Mouse (Mus musculus): ENCODE data around the gene Srsf7.
A peak's percentile ranks its signal among the peaks of the same experiment; 100 is the strongest.
"Not testable (repeated sequence)": the region's sequence is repeated elsewhere in the genome, so short reads cannot be mapped to it uniquely, and the experiment has no call there.

Gene Srsf7

DNA sequence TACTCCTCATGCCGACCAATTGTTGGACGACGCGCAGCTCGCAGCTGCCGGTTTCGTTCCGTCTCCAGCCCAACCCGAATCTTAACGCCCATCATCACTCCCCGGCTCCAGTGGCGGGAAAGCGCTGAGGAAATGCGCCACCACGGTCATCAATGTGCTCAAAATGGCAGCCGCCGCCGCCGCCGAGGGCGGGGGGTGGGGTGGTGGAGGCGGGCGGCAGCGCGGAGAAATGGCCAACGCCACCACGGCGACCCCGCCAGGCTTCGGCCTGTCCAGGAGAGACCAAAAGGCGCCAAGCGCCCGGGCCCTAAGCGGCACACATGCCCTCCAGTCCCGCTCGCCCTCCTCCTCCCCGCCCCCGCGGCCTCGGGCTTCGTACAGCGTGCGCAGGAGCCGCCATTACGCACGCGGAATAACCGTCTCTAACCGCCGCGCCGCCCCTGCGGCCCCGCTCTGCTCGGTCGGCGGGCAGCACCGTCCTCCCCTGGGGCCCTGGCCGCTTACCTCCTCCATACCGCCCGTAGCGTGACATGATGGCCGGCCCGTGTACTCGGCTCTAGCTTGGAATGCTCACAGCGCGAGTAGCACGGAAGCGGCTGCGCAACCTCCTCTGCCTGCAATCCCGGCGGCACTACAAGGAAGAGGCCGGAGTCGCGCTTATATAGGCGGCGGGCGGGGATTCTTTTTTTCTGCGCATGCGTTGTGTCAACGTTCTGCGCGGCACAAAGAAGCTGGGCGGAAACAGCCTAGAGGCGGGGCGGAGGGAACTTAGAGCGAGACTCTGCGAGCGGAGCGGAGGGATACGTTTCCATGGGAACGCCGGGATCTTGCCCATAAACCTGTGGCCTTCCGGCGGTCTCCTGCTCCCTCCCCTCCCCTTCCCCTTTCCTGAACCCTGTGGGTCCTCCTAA lies at the start of gene Srsf7, which contains the start of gene Ttc39d:
Srsf7 (minus strand) TSS at position 637 of the 911 bp plus-strand sequence.
Ttc39d (plus strand) TSS at position 790 of the 911 bp plus-strand sequence.
- peak; percentile 98 for DNase-seq (ENCODE audit: low spot score)

DNA sequence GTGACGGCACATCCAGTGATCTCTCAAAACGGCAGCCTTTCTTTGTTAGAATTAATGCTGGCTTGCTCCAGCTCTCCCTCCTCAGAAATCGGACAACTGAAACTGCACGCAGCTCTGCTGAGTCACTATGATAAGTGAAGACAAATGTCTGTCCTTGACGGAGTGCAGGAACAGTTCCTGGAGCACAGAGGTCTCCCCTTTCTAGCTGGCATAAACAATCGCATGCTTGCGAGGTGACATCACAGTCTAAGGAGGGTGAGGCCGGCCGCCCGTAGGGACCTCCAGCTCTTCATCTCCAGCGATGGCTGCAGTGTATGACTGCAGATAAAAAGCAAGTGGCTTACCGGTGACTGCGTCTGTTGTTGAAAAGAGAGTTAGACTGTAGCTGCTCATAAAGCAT lies 48.1 kb upstream of the Srsf7 start:
- DNase-seq (ENCODE audit: low spot score), result peak; percentile 76

DNA sequence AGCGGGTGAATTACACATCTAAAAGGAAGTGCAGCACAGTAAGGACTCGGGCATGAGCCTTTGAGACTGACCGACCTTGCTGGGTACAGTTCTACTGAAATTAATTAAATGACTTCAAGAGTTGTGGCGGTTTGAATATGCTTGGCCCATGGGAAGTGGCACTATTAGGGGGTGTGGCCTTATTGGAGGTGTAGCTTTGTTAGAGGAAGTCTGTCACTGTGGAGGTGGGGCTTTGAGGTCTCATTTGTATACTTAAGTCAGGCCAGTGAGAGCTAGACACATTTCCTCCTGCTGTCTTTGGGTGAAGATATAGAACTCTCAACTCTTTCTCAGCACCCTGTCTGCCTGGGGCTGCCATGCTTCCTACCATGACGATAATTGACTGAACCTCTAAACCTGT lies 47.3 kb upstream of the Srsf7 start:
- DNase-seq (ENCODE audit: low spot score), result no peak

DNA sequence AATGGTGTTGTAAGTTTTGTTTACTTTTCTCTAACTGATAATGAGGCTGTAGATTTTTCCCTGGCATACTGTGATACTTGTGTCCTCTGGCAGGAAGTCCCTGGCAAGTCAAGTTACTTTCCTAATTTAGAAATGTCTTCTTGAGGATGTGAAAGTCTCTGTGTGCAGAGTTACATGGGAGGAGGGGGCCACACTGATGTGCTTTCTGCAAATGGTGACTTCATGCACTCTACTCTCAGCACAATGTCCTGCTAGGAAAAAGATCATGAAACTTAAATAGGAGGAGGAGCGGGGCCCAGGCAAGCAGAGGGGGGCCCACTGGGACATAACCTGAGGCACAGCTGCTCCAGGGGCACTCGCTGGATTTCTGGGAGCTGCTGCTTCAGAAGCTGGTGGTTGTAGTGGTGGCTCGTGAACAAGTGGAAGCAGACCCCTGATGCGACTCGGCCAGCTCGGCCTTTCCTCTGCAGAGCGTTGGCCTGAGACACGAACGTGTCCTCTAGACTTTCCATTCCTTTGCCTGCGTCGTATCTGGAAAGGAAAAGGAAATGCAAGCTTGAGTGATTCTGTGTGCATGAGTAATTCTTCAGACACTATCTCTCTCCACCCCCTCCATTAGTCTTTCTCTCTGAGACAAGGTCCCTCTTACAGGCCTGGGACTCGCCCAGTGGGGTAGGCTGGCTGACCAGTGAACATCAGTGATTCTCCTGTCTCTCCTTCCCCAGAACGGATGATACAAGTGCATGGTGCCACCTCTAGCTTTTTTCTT lies 45.8 kb upstream of the Srsf7 start:
- DNase-seq (ENCODE audit: low spot score), result no peak

DNA sequence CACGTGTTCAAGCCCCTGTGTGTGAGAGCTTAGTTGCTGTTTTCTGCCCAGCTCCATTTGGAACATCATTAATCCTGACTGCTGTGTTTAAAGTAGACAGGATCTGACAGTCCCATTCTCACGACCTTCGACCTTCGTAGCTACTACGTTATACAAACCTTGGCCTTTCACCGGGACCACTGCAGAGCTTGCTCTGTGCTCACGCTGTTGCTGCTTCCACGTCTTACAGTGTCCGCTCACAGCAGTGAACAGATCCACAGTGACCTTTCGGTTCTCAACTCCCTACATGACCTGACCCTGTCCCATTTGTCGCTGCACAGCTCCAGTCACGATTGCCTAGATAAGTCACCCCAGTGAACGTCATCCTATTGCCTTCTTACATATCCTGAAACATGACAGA lies 36.0 kb upstream of the Srsf7 start:
- DNase-seq (ENCODE audit: low spot score), result no peak

DNA sequence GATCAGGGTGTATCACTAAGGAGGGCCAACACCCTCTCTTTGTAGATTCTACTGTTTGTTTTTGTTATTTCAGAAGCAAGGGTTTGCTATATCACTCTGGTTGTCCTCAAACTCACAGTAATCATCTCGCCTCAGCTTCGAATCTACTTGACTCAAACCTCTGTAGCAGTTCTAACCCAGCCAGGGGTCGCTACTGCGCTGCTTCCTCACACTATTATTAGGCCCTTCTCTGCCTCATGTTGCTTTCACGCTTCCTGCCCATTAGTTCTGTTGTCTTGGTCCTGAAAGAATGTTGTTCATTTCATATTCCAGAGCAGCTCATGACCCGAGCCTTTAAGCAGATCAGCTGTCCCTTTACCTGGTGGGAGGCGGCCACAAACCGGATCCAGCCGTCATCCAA lies 34.5 kb upstream of the Srsf7 start:
- DNase-seq (ENCODE audit: low spot score), result no peak

DNA sequence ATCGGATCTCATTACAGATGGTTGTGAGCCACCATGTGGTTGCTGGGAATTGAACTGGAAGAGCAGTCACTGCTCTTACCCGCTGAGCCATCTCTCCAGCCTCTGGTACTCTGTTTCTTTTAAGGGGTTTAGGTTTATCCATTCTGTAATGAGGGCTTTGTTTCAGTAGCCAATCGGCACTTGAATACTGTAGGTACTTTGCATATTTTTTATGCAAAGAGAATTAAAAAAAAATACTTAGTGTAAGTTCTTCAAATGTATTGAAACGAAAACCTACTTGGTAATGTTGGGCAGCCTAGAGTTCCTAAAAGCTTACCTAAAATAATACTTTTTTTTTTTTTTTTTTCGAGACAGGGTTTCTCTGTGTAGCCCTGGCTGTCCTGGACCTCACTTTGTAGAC lies 30.4 kb upstream of the Srsf7 start:
- DNase-seq (ENCODE audit: low spot score), result no peak

DNA sequence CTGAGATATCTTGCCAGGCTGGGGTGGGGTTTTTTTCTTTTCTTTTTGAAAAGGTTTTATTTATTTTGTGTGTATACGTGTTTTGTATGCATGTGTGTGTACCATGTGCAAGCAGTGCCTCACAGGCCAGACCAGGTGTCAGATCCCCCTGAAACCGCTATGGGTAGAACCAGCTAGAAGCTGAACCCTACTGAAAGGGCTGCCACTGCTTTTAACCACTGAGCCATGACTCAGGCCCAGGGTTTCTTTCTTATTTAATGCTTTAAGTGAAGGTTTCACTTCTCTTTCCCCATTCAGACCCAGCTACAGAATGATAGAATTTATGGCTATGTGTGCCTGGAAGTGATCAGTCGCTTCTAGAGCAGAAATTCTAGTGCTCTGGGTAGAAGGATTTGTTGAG lies 29.7 kb upstream of the Srsf7 start:
- no peak for DNase-seq (ENCODE audit: low spot score)

DNA sequence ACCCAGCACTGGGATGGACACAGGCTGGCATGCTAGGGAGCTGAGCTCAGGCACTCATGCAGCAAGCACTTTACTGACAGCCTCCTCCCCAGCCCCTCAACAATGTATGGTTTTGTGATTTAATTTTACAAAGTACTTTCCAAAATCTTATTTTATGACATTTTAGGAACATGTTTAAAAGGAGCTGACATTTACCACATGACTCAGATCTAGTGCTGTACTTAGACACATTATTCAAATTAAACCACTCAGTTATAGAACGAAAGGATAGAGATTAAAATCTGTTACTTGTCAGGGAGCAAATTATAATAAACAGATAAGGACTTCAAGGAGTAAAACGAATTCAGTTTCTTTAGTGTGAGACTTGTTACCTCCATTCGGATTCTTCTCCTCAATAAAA lies 28.4 kb upstream of the Srsf7 start:
- no peak for DNase-seq (ENCODE audit: low spot score)

DNA sequence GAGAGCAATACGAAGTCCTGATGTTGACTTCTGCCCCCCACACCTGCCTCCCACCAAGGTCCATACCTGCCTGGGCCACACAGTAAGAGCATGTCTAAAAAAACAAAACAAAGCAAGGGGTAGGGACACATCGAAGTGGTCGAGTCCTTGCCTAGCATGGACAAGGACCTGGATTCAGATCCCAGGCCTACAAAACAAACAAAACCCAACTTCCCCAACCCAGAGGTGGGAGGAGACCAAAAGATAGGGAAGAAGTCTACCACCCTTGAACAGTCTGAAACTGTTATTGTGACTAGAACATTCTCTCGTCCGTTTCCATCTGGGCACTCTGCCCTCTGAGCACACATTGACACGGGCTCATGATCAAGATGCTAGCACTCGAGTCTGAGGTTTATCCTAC lies 27.3 kb upstream of the Srsf7 start:
- no peak for DNase-seq (ENCODE audit: low spot score)

DNA sequence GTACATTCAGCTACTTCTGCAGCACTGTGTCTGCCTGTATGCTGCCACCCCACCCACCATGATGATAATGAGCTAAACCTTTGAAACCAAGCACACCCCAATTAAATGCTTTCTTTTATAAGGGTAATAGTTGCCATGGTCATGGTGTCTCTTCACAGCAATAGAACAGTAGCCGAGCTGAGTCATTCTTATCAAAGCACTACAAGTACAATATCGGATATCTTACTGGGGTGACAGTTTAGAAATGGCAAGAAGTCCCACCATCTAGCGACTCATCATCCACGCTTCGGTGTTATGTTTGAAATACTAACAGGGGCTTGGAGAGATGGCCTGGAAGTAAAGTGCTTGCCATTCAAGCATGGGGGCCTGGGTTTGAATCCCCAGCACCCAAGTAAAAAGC lies 26.7 kb upstream of the Srsf7 start:
- DNase-seq (ENCODE audit: low spot score), result no peak

DNA sequence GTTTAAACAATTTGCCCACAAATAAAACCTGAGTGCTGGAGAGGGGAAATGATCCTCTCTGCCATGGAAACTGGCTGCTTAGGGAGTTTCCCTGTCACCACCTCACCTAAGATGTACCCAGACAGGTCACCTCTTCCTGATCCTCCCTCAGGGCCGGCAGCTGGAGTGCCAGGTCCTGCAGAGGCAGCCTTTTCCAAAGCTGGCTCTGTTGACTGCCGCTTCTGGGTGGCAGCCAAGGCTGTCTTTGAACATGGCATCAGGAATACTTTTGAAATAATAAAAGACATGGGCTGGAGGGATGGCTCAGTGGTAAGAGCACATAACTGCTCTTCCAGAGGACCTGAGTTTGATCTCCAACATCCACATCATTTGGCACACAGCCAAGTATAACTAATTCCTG lies 22.3 kb upstream of the Srsf7 start:
- DNase-seq (ENCODE audit: low spot score), result no peak

DNA sequence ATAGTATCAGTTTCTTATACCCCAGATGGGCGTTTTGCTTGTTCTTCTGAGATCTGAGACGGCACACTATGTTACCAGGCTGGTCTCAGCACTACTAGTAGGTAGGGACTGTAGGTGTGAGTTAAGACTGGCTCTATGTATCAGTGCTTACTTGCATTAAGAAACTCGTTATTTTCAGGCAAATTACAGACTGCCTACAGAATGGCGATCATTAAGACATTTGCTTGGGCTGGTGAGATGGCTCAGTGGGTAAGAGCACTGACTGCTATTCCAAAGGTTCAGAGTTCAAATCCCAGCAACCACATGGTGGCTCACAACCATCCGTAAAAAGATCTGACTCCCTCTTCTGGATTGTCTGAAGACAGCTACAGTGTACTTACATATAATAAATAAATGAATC lies 18.0 kb upstream of the Srsf7 start:
- DNase-seq (ENCODE audit: low spot score), result not testable (repeated sequence)

DNA sequence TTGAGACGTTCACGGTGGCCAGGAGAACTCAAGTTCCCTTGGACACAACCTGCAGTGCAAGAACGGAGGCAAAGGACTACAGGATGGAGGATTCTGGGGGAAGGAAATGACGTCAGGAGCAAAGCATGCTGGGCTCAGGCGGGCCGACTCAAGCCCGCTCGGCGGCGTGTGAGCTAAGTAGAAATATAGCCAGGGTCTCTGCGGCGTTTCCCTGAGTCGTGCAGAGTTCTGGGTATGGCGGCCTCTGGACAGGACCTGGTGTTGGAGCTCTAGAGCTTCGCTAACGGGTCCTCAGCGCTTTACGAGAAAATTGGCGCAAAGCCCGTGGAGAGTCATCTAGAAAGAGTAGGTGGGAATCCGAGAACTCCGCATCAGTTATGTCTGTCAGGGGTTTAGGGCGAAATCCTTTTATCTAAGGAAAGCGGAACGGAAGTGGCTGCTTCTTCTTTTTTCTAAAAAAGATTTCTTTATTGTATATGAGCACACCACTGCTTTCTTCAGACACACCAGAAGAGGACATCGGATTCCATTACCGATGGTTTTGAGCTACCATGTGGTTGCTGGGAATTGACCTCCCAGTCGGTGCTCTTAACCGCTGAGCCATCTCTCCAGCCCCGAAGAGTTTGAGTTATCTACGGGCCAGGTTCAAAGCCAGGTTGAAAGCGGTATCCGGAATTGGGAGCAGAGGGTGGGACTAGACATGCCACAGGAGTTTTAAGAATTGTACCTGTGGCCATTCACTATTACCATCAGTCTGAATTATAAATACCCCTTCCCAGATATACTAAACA lies 17.4 kb upstream of the Srsf7 start, which contains the start of gene Gemin6:
Gemin6 (plus strand) TSS at position 116 of the 791 bp plus-strand sequence.
- DNase-seq (ENCODE audit: low spot score), result peak; percentile 81

DNA sequence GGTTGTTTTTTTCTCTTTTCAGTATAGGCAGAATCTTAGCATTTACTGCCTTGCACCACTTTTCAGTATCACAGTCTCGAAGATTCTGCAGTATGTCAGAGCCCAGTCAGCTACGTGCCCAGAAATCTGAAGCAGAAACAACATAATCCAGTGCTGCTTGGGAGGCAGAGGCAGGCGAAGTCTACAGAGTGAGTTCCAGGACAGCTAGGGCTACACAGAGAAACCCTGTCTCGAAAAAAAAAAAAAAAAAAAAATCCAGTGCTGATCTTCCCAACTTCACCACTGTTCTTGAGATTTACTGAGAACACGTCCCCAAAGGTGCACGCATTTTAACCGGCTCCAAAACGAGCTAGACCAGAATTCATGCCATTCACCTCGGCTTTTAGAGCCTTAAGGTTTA lies 16.7 kb upstream of the Srsf7 start:
- DNase-seq (ENCODE audit: low spot score), result no peak

DNA sequence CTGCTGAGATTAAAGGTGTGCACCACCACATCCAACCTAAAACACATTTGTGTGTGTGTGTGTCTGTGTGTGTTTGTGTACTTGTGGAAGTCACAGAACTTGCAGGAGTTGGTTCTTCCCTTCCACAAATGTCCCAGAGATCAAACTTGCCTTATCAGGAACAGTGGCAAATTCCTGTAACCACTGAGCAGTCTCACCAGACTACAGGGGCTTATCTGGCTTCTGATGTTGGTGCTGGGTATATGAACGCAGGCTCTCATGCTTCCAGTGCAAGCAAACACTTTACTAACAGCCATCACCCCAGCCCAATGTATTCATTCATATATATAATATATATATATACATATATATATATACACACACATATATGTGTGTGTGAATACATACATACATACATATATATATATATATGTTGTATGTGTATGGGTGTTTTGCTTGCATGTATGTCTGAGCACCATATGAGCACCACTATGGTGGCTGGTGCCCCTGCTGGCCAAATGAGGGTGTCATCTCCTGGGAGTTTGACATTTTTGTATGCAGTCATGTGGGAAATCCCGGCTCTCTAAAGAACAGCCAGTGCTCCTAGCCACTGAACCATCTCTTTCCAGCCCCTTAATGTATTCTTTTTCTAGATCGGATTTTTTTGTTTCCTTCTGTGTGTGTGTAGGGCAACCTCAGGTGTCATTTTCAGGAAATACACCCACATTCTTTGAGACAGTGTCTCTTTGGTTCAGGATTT lies 15.0 kb upstream of the Srsf7 start:
- no peak for DNase-seq (ENCODE audit: low spot score)

DNA sequence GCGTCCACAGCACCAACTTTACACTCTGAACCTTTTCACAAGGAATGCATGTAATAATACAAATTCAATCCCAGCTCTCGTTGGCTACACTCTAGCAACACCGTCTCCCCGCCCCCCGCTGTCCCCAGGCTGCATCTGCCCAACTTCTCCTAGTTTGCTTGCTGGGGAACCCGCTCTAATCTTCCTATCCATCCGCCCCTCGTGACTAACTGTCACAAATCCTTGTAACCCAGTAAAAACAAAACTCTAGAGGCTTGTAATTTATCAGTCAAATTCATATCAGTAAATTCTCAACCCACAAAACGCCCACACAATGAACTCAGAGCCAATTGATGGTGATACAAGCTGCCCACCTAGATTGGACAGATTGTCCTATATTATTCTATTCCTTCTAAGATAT lies 14.1 kb upstream of the Srsf7 start:
- DNase-seq (ENCODE audit: low spot score), result no peak

DNA sequence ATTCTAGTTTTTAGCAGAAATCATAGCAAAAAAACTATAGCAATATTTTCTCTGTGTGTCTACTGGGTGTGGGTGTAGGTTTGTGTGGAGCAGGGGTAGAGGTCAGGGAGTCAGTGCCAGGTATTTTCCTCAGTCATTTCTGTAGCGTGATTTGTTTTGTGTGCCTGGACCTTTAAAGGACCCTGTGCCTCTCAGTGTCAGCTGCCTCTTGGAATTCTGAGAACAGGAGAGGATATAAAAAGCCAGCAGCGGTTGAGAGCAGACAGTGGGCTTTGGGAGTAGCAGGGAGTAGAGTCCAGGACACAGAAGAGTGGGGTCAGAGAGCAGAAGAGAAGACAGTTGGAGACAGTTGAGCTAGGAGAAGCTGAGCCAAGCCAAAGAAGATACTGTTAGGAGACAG lies 13.0 kb upstream of the Srsf7 start:
- no peak for DNase-seq (ENCODE audit: low spot score)

DNA sequence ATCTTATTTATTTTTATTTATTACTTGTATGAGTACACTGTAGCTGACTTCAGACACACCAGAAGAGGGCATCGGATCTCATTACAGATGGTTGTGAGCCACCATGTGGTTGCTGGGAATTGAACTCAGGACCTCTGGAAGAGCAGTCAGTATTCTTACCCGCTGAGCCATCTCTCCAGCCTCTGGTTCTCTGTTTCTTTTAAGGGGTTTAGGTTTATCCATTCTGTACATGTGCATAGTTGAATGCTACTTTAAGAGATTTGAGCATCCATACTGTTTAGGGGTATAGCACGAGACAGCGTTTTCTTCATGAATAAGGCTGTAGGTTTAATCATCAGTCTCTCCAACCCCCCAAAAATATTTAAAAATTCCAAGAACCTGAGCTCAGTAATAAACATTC lies 6.9 kb upstream of the Srsf7 start:
- DNase-seq (ENCODE audit: low spot score), result not testable (repeated sequence)

DNA sequence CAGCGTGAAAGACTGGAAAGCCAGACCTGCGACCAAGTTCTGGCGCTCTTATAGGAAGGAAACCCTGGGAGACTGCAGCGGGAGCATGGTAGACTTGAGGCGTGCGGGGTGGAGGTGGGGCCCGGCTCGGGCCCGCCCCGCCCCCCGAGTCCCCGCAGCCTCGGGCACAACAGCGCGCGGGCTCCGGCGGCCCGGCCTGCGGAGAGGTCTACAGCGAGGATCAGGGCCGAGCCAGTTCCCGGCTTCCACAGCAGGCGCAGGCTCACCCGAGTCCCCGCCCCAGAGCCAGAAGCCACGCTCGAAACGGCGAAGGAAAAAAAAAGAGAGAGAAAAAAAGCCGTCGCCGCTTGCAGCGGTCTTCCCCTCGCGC lies 821 bp downstream of the Srsf7 start:
- no peak for DNase-seq (ENCODE audit: low spot score)

DNA sequence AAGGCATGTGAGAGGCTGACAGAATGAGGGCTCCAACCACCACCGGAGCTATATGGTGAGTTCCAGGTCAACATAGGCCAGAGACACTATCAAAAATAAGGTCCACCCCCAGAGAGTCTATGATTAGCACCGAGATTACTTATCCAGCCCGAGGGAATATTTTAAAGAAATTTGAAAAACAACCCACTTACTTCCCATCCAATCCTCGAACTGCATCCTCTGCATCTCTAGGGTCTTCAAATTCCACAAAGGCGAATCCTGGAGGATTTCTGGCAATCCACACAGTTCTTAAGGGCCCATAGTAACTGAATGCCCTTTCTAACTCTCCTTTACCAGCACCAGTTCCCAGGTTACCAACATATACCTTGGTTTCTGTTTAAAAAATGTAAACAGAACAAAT lies 1.4 kb downstream of the Srsf7 start:
- DNase-seq (ENCODE audit: low spot score), result no peak

All from urinary bladder, postnatal 14 days (tissue).